Mouse (Mus musculus) liver, postnatal 0 days (tissue): ENCODE measurements at regions not wholly inside any gene's neighbourhood (a gene's known extent, or its start where the extent isn't known, plus 50 kb on each side); places are given as distances from the start of the nearest gene placed in this dataset. TPM values are rescaled to one million over a fixed set of nuclear protein-coding genes. Genes with fewer than 3 reads are reported as not detected.

Experiments used
- ATAC-seq: fragments of 200-750 bp; cut with Nextera tagmentation; 2 replicates; pipeline ENCODE4 v1.8.0; 2017; ENCODE audit warnings: mild to moderate bottlenecking, moderate library complexity
- DNase-seq: peaks from one replicate; pipeline ENCODE4 v3.0.0-alpha.2; 2016
- H3K27ac ChIP-seq: fragments of 300-500 bp; sonication (generic); 2 replicates; pipeline ENCODE4 v1.5.1; 2014; ENCODE audit warnings: antibody characterized with exemption, moderate library complexity, mild to moderate bottlenecking, low read depth
- H3K27me3 ChIP-seq: fragments of 300-500 bp; sonication (generic); 2 replicates; pipeline ENCODE4 v1.6.1; 2014; ENCODE audit warnings: low read length, control low read depth, mixed read lengths; ENCODE audit not compliant: insufficient read depth
- H3K36me3 ChIP-seq: fragments of 300-500 bp; sonication (generic); replicated peaks from 2 replicates; pipeline ENCODE4 v1.6.1; 2014; ENCODE audit warnings: mild to moderate bottlenecking, control low read depth, low read length, moderate library complexity, mixed read lengths; ENCODE audit not compliant: insufficient read depth
- H3K4me1 ChIP-seq: fragments of 300-500 bp; sonication (generic); 2 replicates; pipeline ENCODE4 v1.6.1; 2014; ENCODE audit warnings: antibody characterized with exemption, mild to moderate bottlenecking, control low read depth; ENCODE audit not compliant: insufficient read depth
- H3K4me2 ChIP-seq: fragments of 300-500 bp; sonication (generic); 2 replicates; pipeline ENCODE4 v1.6.1; 2014; ENCODE audit warnings: low read depth, mild to moderate bottlenecking, low read length, moderate library complexity, mixed read lengths
- H3K4me3 ChIP-seq: fragments of 300-500 bp; sonication (generic); 2 replicates; pipeline ENCODE4 v1.5.1; 2014; ENCODE audit warnings: low read depth, low read length
- H3K9ac ChIP-seq: fragments of 300-500 bp; sonication (generic); replicated peaks from 2 replicates; pipeline ENCODE4 v1.6.1; 2014; ENCODE audit warnings: mild to moderate bottlenecking, moderate library complexity
- H3K9me3 ChIP-seq: fragments of 300-500 bp; sonication (generic); 2 replicates; pipeline ENCODE4 v1.6.1; 2016; ENCODE audit warnings: mild to moderate bottlenecking, control low read depth, low read length, mixed read lengths
- CTCF ChIP-seq: sonication (generic); IDR thresholded peaks from 2 replicates; pipeline ENCODE4 v1.5.1; 2016; ENCODE audit warnings: antibody characterized with exemption, low read depth
- EP300 ChIP-seq: IDR thresholded peaks from 2 replicates; pipeline ENCODE4 v1.6.1; 2016; ENCODE audit warnings: antibody characterized with exemption, low read depth, mild to moderate bottlenecking
- WGBS: fragments of 180-500 bp; shearing (Covaris S2); extraction: QIAGEN DNeasy Blood & Tissue Kit; methylation state at CpG from one replicate; pipeline ENCODE4 v1.1.7; 2014; ENCODE audit not compliant: insufficient replicate concordance; 5-methylcytosine and 5-hydroxymethylcytosine counted together
- microRNA-seq: library from miRNA; unstranded; fragments of <30 nt; microRNA quantifications from one replicate; pipeline ENCODE4, GENCODE M21; 2016

DNA sequence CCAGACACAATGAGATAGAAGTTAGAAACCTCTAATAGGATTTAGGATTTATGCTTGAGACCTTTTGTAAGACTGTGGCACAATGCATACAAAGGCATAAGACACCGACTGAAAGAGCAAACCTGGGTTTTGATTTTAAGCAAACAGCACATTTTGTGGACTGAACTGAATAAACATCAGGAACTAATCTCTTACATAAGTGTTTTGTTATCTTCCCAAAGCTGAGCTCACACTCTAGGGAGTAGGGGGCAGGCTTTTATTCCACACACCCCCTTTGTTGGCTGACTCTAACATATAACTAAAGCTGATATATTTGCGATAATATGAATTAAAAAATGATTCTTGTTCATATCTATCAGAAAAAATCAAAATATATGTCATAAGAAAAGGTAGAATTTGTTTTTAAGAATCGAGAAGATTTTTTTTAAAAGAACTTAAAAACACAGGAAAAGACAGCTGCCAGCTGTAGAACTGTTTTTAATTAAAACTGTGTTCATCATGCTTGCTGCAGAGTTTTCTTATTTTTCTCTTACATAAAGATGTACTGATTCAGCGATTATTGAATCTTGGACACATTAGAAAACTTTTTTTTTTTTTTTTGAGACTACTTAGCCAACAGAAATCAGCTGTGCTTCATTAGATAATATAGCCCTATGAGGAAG is 56.2 kb upstream of the Dcn start:
- Histone ChIP-seq H3K36me3 (no peaks in the 10 kb centered on the region), H3K27ac (no peak overlapping the region), H3K9me3 (no peaks in the 10 kb centered on the region), H3K27me3 (no peaks in the 10 kb centered on the region), H3K4me3 (no peak overlapping the region), H3K9ac (no peak overlapping the region), H3K4me1 (no peaks in the 10 kb centered on the region), H3K4me2 (no peak overlapping the region)
- ATAC-seq (no peak), DNase-seq (no peak)
- TF ChIP-seq CTCF: no peak
- no peak for TF ChIP-seq EP300
- WGBS: 59% methylated on average over 4 of the region's 4 CpGs

Small RNAs in the stretch of these regions (microRNA-seq; reads per million reads assigned to microRNA genes)
- gene Gm24587: not detected
- gene Mir3966: not detected
